Mouse (Mus musculus) C2C12 (cell line): ENCODE data around the gene Fam172a.

ENCODE experiments used
- CTCF ChIP-seq: IDR thresholded peaks from one replicate; pipeline ENCODE4 v1.5.1; 2011; ENCODE audit not compliant: control insufficient read depth, insufficient read depth, insufficient read length
- FOSL1 ChIP-seq: IDR thresholded peaks from one replicate; pipeline ENCODE4 v1.8.0; 2011; ENCODE audit warnings: mild to moderate bottlenecking, low read length; ENCODE audit not compliant: poor library complexity, insufficient read depth, severe bottlenecking
- MAX ChIP-seq: IDR thresholded peaks from one replicate; pipeline ENCODE4 v1.6.1; 2011; ENCODE audit warnings: mild to moderate bottlenecking, control low read depth
- USF1 ChIP-seq: IDR thresholded peaks from one replicate; pipeline ENCODE4 v1.6.1; 2011; ENCODE audit warnings: low read depth, mild to moderate bottlenecking, control low read depth, moderate library complexity

DNA sequence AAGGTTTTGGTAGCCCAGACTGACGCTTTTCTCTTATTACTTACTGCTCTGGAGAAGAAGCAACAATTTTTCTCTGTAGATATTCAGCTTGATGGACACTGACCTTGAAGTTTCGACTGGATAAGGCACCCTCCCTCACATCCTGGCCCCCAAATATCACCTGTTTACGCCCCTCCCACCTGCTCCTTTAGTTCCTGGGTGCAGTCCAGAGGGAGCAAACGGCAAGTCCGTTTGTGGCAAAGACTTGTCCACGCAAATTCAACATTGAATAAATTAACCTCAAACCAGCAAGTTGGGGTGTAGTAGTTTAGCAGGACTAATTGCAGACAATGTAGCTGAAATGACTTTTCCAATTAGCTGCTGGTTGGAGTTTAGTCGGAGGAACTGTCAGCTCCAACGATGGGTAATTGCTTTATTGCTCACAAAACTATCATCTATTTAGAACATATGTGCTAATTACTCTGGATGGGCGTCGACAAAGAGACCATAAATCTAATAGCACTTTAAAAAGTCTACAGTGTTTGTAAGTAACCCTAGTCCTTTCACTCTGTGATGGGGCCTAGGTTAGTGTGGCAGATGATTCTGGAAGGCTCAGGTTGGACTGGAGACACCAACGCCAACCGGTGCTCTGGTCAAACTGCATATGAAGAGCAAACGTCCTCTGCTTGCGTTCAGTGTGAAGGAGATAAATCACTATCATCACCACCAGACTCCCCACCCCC is 507.0 kb downstream of the Fam172a start:
- TF ChIP-seq CTCF (no peak), MAX (no peak), USF1 (no peak), FOSL1 (no peak)
